Mouse (Mus musculus) left cerebral cortex, adult 18-20 months (tissue): ENCODE results near the gene Sf1. TPM values are rescaled to one million over a fixed set of nuclear protein-coding genes. Genes with fewer than 3 reads are reported as not detected.
A peak's percentile ranks its signal among the peaks of the same experiment; 100 is the strongest.

Source experiments
- DNase-seq, 2 experiments: peaks; one replicate each; pipeline ENCODE4 v3.0.0; 2021 to 2022; ENCODE audit warnings: low spot score in 2 of 2, mixed read lengths in 1 of 2
- total RNA-seq, 2 experiments: library from RNA; stranded (reverse); gene quantifications; 2 replicates each; pipeline ENCODE4 v1.2.3; 2021

Sf1 gene
- total RNA-seq, 2 experiments from 2014 or later, result 188 to 211 TPM

GRCm38 (mm10) chr19:6340524-6341452, 22.7 kb upstream of the Sf1 start, which contains the start of gene Map4k2:
Map4k2 (plus strand) TSS chr19:6341135.
- DNase-seq, result peak; percentile 78 to 86

- no peak for DNase-seq
Measured at GRCm38 (mm10) chr19:6341453-6342077, 21.9 kb upstream of the Sf1 start.

DNA sequence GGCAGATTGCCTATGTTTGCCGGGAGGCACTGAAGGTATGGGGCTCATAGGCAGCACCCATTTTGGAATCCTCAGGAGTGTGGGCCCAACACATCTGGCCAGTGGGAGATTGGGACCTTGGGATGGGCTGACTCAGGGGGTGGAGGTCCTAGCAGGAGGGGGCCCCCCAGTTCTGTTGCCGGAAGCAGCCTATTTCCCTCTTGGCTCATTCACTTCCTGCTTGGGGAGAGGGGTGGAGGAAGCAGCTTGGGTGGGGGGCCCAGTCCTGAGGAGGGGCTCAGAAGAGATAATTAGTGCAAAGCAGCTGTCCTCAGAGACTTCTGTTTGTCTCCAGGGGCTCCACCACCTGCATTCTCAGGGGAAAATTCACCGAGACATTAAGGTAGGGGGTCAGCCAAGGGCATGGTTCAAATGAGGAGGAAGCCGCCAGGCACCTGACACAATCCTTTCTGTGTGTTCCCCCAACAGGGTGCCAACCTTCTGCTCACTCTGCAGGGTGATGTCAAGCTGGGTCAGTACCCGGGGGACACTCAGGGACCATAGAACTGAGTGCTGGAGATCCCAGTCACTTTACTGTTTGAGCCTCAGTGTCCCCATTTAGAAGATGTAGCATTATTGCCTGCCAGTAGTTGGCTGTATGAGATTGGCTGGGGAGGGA, 21.1 kb upstream of the Sf1 start:
- no peak for DNase-seq

DNA sequence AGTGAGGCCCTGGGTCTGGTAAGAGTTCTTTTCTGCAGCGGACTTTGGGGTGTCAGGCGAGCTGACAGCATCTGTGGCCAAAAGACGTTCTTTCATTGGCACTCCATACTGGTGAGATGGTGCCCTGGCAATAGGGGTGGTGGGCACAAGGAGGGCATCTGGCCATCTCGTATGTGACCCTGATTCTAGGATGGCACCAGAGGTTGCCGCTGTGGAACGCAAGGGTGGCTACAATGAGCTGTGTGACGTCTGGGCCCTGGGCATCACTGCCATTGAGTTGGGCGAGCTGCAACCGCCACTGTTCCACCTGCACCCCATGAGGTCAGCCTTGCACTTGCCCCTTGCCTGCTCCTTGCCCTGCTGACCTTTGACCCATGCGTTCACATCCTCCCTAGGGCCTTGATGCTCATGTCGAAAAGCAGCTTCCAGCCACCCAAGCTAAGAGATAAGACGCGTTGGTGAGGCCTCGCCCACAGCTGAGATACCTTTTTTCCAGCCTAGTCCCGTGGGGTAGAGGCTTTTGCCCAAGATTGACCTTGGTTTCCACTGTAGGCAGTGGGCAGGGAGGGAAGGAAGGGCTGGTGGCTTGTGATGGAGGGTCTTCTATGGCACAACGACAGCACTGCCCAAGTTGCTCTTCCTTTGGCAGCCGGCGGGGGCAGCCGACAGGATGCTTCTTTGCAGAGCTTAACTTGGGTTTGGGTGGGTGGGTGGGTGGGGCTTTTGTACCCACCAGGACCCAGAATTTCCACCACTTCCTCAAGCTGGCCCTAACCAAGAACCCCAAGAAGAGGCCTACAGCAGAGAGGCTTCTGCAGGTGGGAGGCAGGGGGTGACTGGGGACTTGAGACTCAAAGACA, 20.2 kb upstream of the Sf1 start:
- no peak for DNase-seq

- DNase-seq, result no peak
Measured at GRCm38 (mm10) chr19:6343996-6344395, 19.5 kb upstream of the Sf1 start.

DNA sequence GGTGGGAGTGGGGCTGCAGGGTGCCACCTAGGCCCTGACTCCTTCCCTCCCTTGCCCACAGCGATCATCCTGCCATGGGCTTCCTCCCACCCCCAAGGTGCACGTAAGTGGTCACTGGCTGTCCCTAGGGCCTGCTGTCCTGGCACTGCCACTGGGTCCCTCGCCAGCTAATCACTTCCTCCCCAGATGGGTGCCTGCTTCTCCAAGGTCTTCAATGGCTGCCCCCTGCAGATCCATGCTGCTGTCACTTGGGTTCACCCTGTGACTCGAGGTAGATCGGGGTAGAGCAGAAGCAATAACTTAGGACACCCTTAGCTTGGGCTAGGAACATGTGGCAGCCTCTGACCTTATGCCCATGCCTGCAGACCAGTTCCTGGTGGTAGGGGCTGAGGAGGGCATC, 17.5 kb upstream of the Sf1 start:
- DNase-seq, result no peak

GRCm38 (mm10) chr19:6346661-6347060, 16.8 kb upstream of the Sf1 start:
- no peak for DNase-seq

DNA sequence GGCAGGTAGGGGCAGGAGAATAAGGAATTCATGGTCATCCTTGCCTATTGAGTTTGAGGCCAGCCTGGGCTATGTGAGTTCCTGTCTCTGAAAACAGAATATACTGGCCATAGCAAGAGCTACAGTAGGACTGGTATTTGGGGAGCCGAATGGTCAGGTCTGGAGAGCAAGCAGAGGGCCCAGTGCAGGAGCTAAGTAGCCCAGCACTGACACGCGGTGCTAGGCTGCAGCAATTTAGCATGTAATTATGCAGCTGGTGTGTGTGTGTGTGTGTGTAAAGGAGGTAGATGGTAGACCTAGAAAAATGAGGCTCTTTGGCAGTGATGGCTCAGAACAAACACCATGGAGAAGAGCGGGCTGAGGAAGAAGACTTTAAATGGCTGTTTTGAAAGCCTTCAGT, 15.9 kb upstream of the Sf1 start:
- DNase-seq, result no peak

DNA sequence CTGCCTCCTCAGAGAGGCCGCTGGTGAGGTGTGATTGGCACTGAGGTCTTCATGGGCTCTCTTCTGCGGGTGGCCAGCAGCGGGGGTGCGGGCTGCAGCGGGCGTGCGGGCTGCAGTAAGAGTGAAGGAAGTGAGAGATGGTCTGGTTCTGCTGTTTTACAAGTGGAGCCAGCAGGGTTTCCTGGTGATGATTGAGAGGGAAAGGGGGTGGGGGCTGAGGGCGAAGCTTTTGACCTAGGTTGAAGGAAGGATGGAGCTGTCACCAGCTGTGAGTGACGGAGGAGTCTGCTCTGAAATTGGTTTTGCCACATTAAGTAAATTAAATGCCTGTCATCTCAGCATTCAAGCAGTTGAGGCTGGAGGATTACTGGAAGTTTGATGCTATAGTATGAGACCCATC, 14.8 kb upstream of the Sf1 start:
- DNase-seq, result no peak

DNA sequence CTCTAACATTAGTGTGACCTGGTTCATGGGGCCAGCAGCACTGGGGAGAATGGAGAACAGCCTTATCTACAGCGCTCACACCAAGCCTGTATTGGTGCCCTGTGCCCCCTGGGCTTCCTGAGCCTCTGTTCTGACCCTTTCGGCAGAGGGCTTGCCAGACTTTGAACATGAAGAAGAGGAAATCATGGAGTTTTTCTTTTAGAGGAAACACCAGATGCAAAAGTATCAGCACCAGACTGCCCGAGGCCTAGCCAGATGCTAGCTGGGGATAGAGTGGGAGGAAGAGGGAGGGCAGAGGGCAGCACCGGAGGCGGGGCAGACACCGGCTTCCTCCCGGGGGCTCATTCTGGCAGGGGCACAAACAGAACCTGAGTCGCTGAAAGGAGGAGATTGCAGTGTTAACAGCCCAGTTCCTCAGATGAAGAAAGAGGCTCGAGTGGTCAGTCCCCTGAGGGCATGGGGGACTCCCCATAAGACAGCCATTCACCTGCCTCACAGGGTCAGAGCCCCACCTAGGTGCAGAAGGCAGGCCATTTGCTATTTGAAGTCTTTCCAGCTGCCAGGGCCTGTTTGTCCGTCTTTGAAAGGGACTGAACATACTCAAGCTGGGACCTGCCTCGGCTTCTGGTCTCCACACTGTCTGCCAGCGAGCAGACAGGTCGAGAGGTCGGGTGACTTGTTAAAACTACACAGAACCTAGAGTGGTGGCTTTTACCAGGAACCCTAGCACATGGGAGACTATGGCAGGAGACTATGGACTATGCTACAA, 14.1 kb upstream of the Sf1 start:
- DNase-seq, result no peak

- no peak for DNase-seq
Measured at GRCm38 (mm10) chr19:6351431-6352106, 11.9 kb upstream of the Sf1 start.

DNA sequence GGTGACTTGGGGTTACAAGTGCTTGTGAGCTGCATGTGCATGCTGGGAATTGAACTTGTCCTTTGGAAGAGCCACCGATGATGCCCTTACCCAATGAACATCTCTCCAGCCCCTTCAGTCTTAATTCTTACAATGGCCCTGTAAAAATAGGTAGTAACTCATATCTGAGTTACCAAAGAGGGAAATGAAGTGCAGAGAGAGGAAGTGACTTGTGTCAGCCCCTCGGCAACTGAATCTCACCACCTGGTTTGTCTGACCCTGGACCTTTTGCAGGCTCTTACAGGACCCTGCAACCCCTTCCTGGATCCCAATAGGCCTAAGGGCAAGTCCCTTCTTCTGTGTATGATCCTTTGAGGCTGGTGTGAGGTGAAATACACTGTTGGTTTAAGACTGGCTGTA, 11.4 kb upstream of the Sf1 start:
- no peak for DNase-seq

DNA sequence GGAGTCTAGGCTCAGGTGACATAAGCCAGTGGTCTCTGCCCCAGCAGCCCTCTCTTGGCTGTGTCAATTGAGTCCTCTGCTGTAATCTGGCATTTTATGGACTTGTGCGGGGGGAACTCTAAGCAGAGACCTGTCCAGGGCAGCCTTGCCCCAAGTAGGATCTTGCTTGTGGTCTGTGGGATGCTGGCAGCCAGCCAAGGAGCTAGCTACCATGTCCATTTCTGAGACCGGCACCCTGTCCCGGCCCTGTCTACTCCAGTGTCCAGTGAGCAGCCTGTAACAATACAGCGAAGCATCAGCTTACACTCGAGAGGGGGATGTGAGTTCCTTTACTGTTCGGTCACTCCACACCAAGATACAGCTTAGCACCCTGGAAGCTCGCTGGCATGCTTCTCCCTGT, 9.5 kb upstream of the Sf1 start:
- DNase-seq, result no peak

- DNase-seq, result no peak
Measured at GRCm38 (mm10) chr19:6361291-6361690, 2.2 kb upstream of the Sf1 start.

DNA sequence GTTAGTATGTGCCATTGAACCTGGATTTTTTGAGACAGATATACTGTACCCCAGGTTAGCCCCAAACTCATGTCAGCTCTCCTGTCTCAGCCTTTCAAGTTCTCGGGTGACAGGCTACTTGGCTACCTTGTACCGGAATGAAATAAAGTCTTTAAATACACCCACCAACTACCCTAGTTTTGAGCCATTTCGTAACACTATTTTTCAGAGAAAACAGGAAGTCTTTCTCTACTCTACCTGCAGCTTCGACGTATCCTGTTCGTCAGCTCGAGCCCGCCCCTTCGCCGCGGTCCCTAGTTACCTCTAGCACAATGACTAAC, 439 bp upstream of the Sf1 start:
- no peak for DNase-seq

GRCm38 (mm10) chr19:6364317-6364725, 831 bp downstream of the Sf1 start:
- peak; percentile 88 to 91 for DNase-seq

GRCm38 (mm10) chr19:6364842-6365241, 1.4 kb downstream of the Sf1 start:
- DNase-seq, result no peak

DNA sequence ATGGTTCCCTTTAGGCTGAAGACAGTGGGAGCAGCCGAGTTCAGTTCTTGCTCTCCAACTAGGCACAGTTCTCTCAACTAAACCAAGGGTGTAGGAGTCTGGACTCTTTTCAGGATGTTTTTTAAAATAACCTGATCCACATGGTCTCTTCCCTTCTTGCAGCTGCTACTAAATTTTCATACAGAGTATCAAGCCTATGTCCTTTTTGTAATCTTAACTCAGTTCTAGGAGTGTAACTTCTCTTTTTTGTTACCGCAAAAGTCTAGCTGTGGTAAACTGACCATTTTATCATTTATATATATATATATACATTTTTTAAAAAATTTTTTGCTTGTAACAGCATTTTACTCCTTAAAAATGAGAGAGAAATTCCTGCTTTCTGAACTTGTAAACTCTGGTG, 6.7 kb downstream of the Sf1 start:
- no peak for DNase-seq

DNA sequence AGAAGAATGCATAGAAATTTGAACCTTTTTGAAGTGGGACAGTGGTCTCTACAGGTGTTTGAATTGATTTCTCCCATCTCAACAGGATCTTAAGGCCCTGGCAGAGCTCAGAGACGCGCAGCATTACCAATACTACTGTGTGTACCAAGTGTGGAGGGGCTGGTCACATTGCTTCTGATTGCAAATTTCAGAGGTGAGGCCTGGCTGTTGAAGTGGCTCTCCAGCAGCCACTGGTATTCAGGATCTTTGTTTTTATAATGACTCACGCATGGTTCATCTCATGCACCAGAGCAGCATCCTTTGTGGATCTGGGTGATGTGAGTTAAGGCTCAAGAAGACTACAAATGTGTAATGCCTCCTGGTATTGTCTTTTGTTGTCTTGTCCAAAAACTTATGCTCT, 8.9 kb downstream of the Sf1 start:
- no peak for DNase-seq
